Mouse (Mus musculus) bone marrow macrophage, adult 2 months (primary cell): ENCODE data around the gene Blm.

Experiments used
- CTCF ChIP-seq: IDR thresholded peaks from 2 replicates; pipeline ENCODE4 v1.5.1; 2012; ENCODE audit warnings: low read depth, mild to moderate bottlenecking, low read length, moderate library complexity
- POLR2A ChIP-seq: IDR thresholded peaks from 2 replicates; pipeline ENCODE4 v1.6.1; 2012; ENCODE audit warnings: mild to moderate bottlenecking, low read depth, low read length, borderline replicate concordance

GRCm38 (mm10) chr7:80451550-80452232 is 83.2 kb downstream of the Blm start:
- TF ChIP-seq CTCF = no peak
- TF ChIP-seq POLR2A = no peak
